Mouse (Mus musculus): ENCODE measurements around the gene Nsmce4a. TPM values are rescaled to one million over a fixed set of nuclear protein-coding genes. Genes with fewer than 3 reads are reported as not detected.

Nsmce4a gene
- polyA plus RNA-seq, 1 experiment = 64.5 TPM

GRCm38 (mm10) chr7:130578607-130579006, 5.7 kb upstream of the Nsmce4a start:
- TF ChIP-seq FLI1 (IDR thresholded peaks at IDR 0.05; ENCODE audit: low read length) = no peak
- TF ChIP-seq GATA1 (IDR thresholded peaks at IDR 0.05; ENCODE audit: borderline replicate concordance, low read length) = no peak
- Histone ChIP-seq H3K36me3 (replicated peaks; ENCODE audit: low read length) (no peaks in the 10 kb centered on the region), H3K9me3 (peaks cover 7% of the 10 kb centered on the region), H3K4me3 (replicated peaks) (no peak overlapping the region), H3K27me3 (replicated peaks) (peaks cover 26% of the 10 kb centered on the region), H3K4me1 (peaks cover 12% of the 10 kb centered on the region)

GRCm38 (mm10) chr7:130578066-130578465, 5.1 kb upstream of the Nsmce4a start:
- Histone ChIP-seq H3K4me3 (replicated peaks) (no peak overlapping the region), H3K36me3 (replicated peaks; ENCODE audit: low read length) (no peaks in the 10 kb centered on the region), H3K9me3 (peaks cover 7% of the 10 kb centered on the region), H3K27me3 (replicated peaks) (peaks cover 24% of the 10 kb centered on the region), H3K4me1 (peaks cover 12% of the 10 kb centered on the region)
- TF ChIP-seq GATA1 (IDR thresholded peaks at IDR 0.05; ENCODE audit: borderline replicate concordance, low read length) = no peak
- TF ChIP-seq FLI1 (IDR thresholded peaks at IDR 0.05; ENCODE audit: low read length) = no peak

GRCm38 (mm10) chr7:130577388-130578003, 4.6 kb upstream of the Nsmce4a start, which contains the start of gene Tacc2:
Gene Tacc2 (plus strand): TSS chr7:130577438.
- Histone ChIP-seq H3K9me3 (peaks cover 7% of the 10 kb centered on the region), H3K4me3 (replicated peaks) (peak within 1 kb of the TSS; percentile 71), H3K4me1 (peaks cover 12% of the 10 kb centered on the region), H3K27me3 (replicated peaks) (peaks cover 27% of the 10 kb centered on the region), H3K36me3 (replicated peaks; ENCODE audit: low read length) (no peaks in the 10 kb centered on the region)
- TF ChIP-seq FLI1 (IDR thresholded peaks at IDR 0.05; ENCODE audit: low read length) (no peak), GATA1 (IDR thresholded peaks at IDR 0.05; ENCODE audit: borderline replicate concordance, low read length) (no peak)

GRCm38 (mm10) chr7:130576981-130577380, 4.1 kb upstream of the Nsmce4a start:
- H3K4me3 ChIP-seq (replicated peaks) = peak overlapping the region; percentile 71
- TF ChIP-seq GATA1 (IDR thresholded peaks at IDR 0.05; ENCODE audit: borderline replicate concordance, low read length) (no peak), FLI1 (IDR thresholded peaks at IDR 0.05; ENCODE audit: low read length) (no peak)
- peaks cover 27% of the 10 kb centered on the region for H3K27me3 ChIP-seq (replicated peaks)

GRCm38 (mm10) chr7:130574211-130574991, 1.5 kb upstream of the Nsmce4a start:
- Histone ChIP-seq H3K4me3 (replicated peaks) (no peak overlapping the region), H3K4me1 (peaks cover 12% of the 10 kb centered on the region), H3K9me3 (no peaks in the 10 kb centered on the region), H3K36me3 (replicated peaks; ENCODE audit: low read length) (no peaks in the 10 kb centered on the region), H3K27me3 (replicated peaks) (peaks cover 30% of the 10 kb centered on the region)
- TF ChIP-seq FLI1 (IDR thresholded peaks at IDR 0.05; ENCODE audit: low read length) (no peak), GATA1 (IDR thresholded peaks at IDR 0.05; ENCODE audit: borderline replicate concordance, low read length) (no peak)

More at GRCm38 (mm10) chr7:130576981-130577380, 4.1 kb upstream of the Nsmce4a start:
- Histone ChIP-seq H3K36me3 (replicated peaks; ENCODE audit: low read length) (no peaks in the 10 kb centered on the region), H3K4me1 (peaks cover 12% of the 10 kb centered on the region), H3K9me3 (peaks cover 7% of the 10 kb centered on the region)

GRCm38 (mm10) chr7:130573746-130574145, 828 bp upstream of the Nsmce4a start:
- Histone ChIP-seq H3K36me3 (replicated peaks; ENCODE audit: low read length) (no peaks in the 10 kb centered on the region), H3K27me3 (replicated peaks) (peaks cover 34% of the 10 kb centered on the region), H3K4me3 (replicated peaks) (no peak overlapping the region), H3K9me3 (no peaks in the 10 kb centered on the region), H3K4me1 (peaks cover 12% of the 10 kb centered on the region)
- TF ChIP-seq GATA1 (IDR thresholded peaks at IDR 0.05; ENCODE audit: borderline replicate concordance, low read length) (no peak), FLI1 (IDR thresholded peaks at IDR 0.05; ENCODE audit: low read length) (no peak)

- Histone ChIP-seq H3K27me3 (replicated peaks) (peaks cover 35% of the 10 kb centered on the region), H3K4me1 (no peaks in the 10 kb centered on the region), H3K9me3 (no peaks in the 10 kb centered on the region), H3K4me3 (replicated peaks) (no peak overlapping the region), H3K36me3 (replicated peaks; ENCODE audit: low read length) (no peaks in the 10 kb centered on the region)
- TF ChIP-seq FLI1 (IDR thresholded peaks at IDR 0.05; ENCODE audit: low read length) (no peak), GATA1 (IDR thresholded peaks at IDR 0.05; ENCODE audit: borderline replicate concordance, low read length) (no peak)
Observed at GRCm38 (mm10) chr7:130570472-130570871, 2.4 kb downstream of the Nsmce4a start.

- Histone ChIP-seq H3K4me1 (no peaks in the 10 kb centered on the region), H3K36me3 (replicated peaks; ENCODE audit: low read length) (no peaks in the 10 kb centered on the region), H3K9me3 (no peaks in the 10 kb centered on the region), H3K27me3 (replicated peaks) (peaks cover 25% of the 10 kb centered on the region), H3K4me3 (replicated peaks) (no peak overlapping the region)
- no peak for TF ChIP-seq GATA1 (IDR thresholded peaks at IDR 0.05; ENCODE audit: borderline replicate concordance, low read length)
Observed at GRCm38 (mm10) chr7:130568783-130569436, 4.0 kb downstream of the Nsmce4a start.

GRCm38 (mm10) chr7:130564596-130564995, 8.3 kb downstream of the Nsmce4a start:
- H3K9me3 ChIP-seq = no peaks in the 10 kb centered on the region
- H3K27me3 ChIP-seq (replicated peaks) = peaks cover 17% of the 10 kb centered on the region
- H3K4me1 ChIP-seq = peaks cover 6% of the 10 kb centered on the region
- H3K4me3 ChIP-seq (replicated peaks) = no peak overlapping the region
- no peak for TF ChIP-seq GATA1 (IDR thresholded peaks at IDR 0.05; ENCODE audit: borderline replicate concordance, low read length)
- no peak for TF ChIP-seq FLI1 (IDR thresholded peaks at IDR 0.05; ENCODE audit: low read length)
- no peaks in the 10 kb centered on the region for H3K36me3 ChIP-seq (replicated peaks; ENCODE audit: low read length)

GRCm38 (mm10) chr7:130563880-130564279, 9.0 kb downstream of the Nsmce4a start:
- H3K4me3 ChIP-seq (replicated peaks) = no peak overlapping the region
- H3K9me3 ChIP-seq = no peaks in the 10 kb centered on the region
- no peaks in the 10 kb centered on the region for H3K36me3 ChIP-seq (replicated peaks; ENCODE audit: low read length)
- peaks cover 6% of the 10 kb centered on the region for H3K4me1 ChIP-seq
- H3K27me3 ChIP-seq (replicated peaks) = peaks cover 14% of the 10 kb centered on the region
- TF ChIP-seq GATA1 (IDR thresholded peaks at IDR 0.05; ENCODE audit: borderline replicate concordance, low read length) (no peak), FLI1 (IDR thresholded peaks at IDR 0.05; ENCODE audit: low read length) (no peak)
